Mouse (Mus musculus) spleen, postnatal 10 days (tissue): Measurements from ENCODE around the gene Eif3i.

ENCODE experiments used
- DNase-seq, 2 experiments: peaks; one replicate each; pipeline ENCODE4 v3.0.0; 2021 to 2022; ENCODE audit warnings: low spot score in 2 of 2

Gene Eif3i

GRCm38 (mm10) chr4:129618786-129619691 is 18.6 kb upstream of the Eif3i start, which contains the start of gene Iqcc:
TSS of gene Iqcc (minus strand) at chr4:129619099.
- DNase-seq, result peak; percentile 83 to 95

- DNase-seq, result no peak
Observed at GRCm38 (mm10) chr4:129618031-129618430, 17.6 kb upstream of the Eif3i start.

- DNase-seq, result no peak
Observed at GRCm38 (mm10) chr4:129617121-129617641, 16.7 kb upstream of the Eif3i start.

- DNase-seq, result no peak
Observed at GRCm38 (mm10) chr4:129616631-129617030, 16.2 kb upstream of the Eif3i start.

GRCm38 (mm10) chr4:129615801-129616290 is 15.4 kb upstream of the Eif3i start:
- no peak for DNase-seq

- DNase-seq, result no peak
Observed at GRCm38 (mm10) chr4:129614093-129614492, 13.6 kb upstream of the Eif3i start, which contains the start of gene Dcdc2b. TSS of gene Dcdc2b (minus strand) at chr4:129614257.

- no peak for DNase-seq
Observed at GRCm38 (mm10) chr4:129610472-129610871, 10.0 kb upstream of the Eif3i start.

GRCm38 (mm10) chr4:129610026-129610425 is 9.6 kb upstream of the Eif3i start:
- no peak for DNase-seq

DNA sequence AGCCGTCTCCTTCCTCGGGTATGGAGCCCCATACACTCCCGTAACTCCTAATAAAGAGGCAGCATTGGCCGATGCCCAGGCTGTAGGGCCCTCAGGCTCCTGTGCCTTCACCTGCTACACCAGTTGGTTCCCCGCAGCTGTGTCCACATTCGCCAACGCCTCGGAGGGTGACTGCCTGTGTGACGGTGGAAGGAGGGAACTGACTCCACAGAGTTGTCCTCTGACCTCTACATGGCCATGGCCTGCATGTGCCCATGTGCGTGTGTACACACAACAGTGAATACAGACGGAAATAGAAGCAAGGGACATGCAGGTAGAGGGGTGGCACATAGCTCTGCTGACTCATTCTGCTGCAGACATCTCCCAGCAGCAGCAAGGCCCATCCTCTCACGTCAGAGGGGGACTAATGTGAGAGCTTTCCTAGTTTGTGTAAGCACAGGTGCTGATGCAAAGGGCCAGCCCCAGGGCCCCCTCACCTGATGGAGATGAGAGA is 8.7 kb upstream of the Eif3i start:
- DNase-seq, result no peak

DNA sequence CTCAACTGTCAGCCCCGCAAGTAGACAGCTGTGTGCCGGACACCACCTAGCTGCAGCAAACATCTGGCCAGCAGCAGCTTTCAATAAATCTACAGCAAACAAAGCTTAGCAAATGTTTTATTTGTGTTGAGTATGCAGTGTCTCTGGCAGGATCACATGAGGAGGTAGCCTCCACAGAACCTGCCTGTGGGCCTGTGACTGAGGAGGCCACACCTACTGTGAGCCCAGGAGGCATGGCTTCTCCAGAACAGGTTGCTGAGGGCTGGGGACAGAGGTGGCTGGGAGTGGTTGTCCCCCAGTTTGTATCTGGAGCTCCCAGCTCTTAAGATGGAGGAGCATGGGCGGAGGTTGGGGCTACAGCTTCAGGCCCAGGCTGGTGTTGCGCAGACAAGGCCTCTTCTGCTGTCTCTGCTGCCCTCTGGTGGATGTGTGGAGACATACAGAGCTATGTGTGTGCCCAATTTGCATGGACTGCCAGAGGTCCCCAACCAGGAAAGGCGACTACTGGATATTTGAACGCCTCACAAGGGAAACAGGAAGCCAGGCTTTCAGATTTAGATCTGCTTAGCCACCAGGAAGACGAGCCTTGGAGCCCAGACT is 8.1 kb upstream of the Eif3i start:
- peak; percentile 73 to 90 for DNase-seq

GRCm38 (mm10) chr4:129588865-129589264 is 11.6 kb downstream of the Eif3i start:
- DNase-seq, result peak in 1 of 2 experiments; percentile 57

DNA sequence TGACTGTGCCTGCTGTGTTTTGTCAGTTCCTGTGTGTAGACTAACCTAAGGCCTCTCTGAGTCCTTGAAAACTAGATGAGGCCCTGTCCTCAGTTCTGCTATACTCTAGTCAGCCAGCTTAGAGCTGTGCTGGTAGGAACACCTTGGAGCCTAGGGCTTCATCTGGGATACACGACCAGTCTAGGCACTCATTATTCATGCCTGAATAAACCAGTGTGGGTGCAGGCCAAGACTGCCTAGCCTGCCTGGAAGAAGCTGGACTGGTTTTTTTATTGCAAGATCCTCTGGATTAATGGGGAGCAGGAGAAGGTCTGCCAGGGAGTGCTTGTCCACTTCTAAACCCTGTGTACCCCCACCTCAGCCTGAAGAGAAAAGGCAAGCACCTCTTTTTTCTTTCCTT is 13.5 kb downstream of the Eif3i start:
- no peak for DNase-seq

- no peak for DNase-seq
Observed at GRCm38 (mm10) chr4:129585773-129586172, 14.7 kb downstream of the Eif3i start.

GRCm38 (mm10) chr4:129584884-129585608 is 15.4 kb downstream of the Eif3i start:
- peak; percentile 89 to 94 for DNase-seq

DNA sequence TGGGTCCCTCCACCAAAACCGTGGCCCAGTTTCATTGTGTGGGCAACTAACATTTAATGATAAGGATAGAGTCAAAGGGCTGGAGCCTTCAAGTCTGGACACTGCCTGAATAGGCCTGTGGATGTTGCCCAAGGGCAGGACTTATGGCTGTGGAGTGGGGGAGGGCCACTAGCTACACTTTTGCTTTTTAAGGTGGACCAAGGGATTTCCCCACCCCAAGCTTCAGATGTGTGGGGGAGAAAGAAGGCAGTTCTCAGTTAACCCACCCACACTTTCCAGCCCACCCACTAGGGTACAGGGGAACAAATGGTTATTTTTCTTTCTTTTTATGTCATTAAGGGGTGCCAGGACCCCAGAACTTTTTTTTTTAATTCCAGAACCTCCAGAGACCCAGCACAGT is 16.1 kb downstream of the Eif3i start:
- DNase-seq, result peak in 1 of 2 experiments; percentile 34

GRCm38 (mm10) chr4:129582251-129582650 is 18.2 kb downstream of the Eif3i start:
- DNase-seq, result no peak

DNA sequence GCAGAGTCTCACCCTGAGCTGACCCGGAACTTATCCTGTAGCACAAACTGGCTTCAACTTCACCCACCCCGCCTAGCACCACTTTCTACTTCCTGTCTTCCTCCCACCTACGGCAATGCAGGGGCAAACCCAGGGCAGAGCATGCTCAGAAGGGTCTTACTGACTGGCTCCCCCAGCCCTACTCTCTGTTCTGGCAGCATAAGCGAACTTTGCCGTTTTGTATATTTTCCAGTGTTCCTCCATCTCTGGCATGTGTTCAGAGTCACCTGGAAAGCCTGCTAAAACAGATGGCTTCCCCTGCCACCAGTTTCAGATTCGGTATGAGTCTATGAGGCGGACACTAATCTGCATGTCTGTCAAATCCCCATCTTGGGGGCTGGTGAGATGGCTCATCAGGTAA is 20.1 kb downstream of the Eif3i start:
- peak in 1 of 2 experiments; percentile 45 for DNase-seq

DNA sequence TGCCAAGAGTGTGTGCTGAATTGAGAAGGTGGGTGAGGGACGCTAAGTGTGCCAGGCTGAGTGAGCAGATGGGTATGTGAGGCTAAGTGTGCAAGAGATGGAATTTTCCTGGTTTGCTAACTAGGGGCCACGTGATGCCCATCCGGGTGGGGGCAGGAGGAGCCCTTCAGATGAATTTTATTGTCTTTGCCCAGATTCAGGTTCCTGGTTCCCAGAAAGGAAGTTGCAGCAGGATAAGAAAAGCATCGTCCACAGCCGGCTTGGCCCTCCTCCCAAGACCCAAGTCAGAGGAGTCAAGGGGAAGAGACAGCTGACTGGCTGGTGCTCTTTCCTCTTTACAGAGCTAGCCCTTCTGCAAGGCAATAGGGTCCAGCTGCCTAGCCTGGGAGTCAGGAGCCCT is 22.0 kb downstream of the Eif3i start, which contains the start of gene Fam167b:
Fam167b (minus strand) TSS at position 84 of the 400 bp plus-strand sequence.
- no peak for DNase-seq

GRCm38 (mm10) chr4:129577688-129578087 is 22.8 kb downstream of the Eif3i start:
- DNase-seq, result no peak

DNA sequence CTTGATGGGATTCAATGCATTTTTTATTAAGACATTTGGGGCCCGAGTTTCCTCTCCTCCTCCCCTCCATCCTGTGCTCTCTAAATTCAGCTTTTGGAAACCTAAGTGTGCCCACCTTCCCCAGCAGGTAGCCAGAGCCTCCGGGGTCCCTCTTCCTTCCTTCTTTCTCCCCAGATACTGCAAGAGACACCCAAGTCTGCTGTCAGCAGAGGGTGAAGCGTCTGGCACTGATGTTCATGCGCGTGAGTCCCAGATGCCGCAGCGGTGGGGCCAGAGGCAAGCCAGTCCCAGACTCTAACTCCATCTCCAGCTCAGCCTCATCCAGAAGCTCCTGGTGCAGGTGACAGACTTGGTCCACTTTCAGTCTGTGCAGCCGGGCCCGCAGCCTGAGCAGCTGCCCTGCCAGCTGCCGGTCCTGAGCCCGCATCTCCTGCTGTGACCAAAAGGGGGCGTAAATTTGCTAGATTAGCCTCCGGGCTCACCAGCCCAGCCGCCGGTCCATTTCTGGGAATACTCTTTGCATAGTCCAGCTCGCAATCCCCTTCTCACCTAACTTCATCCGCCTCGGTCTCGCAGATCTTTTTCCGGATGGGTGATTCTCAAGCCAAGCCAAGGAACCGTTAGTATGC is 23.5 kb downstream of the Eif3i start:
- DNase-seq, result peak; percentile 59 to 79
